ENCODE assay signal across 19 mouse cellular contexts in genomic region chr2:127513244-127513643, GRCm38 (mm10). TPM values are rescaled to one million over a fixed set of nuclear protein-coding genes. Genes with fewer than 3 reads are reported as not detected.
DNase-seq lines count a peak whose midpoint lies in the region; ATAC-seq and TF ChIP-seq lines count a peak whose summit lies in the region.
"Had no signal": no experiment of that assay in that cellular context is flagged by ENCODE, and none has a peak within 500 bp of the region (broad histone marks: within the 10 kb centered on the region; RNA-seq: fewer than 3 reads in every experiment).

No protein-coding gene starts in this region.

- TF ChIP-seq POLR2A in thymus, adult 2 months (IDR thresholded peaks at IDR 0.05; ENCODE audit: control insufficient read depth, extremely low read depth, insufficient read depth, low read length, poor library complexity) = no peak

- no peak for ATAC-seq in forebrain, embryonic 15.5 days (replicated peaks)
- no peak for ATAC-seq in midbrain, postnatal 0 days (ENCODE audit: low FRiP score)

- no peaks in the 10 kb centered on the region for H3K27me3 ChIP-seq in forebrain, embryonic 10.5 days (ENCODE audit: poor library complexity, severe bottlenecking)
- no peaks in the 10 kb centered on the region for H3K27me3 ChIP-seq in forebrain, embryonic 15.5 days
- H3K27me3 ChIP-seq in thymus, adult 2 months (ENCODE audit: control insufficient read depth, insufficient read depth, low read length) = no peaks in the 10 kb centered on the region
- H3K27me3 ChIP-seq in midbrain, postnatal 0 days (ENCODE audit: insufficient read depth, low read length) = no peaks in the 10 kb centered on the region
- H3K27me3 ChIP-seq: embryonic facial prominence, embryonic 13.5 days; limb, embryonic 13.5 days; neural tube, embryonic 12.5 days had no signal

- no peak overlapping the region for H3K4me3 ChIP-seq in forebrain, embryonic 10.5 days
- H3K4me3 ChIP-seq in forebrain, embryonic 15.5 days = no peak overlapping the region
- no peak overlapping the region for H3K4me3 ChIP-seq in thymus, adult 2 months (ENCODE audit: control insufficient read depth, insufficient read depth, low read length)
- no peak overlapping the region for H3K4me3 ChIP-seq in midbrain, postnatal 0 days (ENCODE audit: low read depth, low read length)
- H3K4me3 ChIP-seq: embryonic facial prominence, embryonic 13.5 days; heart, embryonic 13.5 days; limb, embryonic 13.5 days; neural tube, embryonic 12.5 days had no signal

- H3K27ac ChIP-seq in forebrain, embryonic 10.5 days = peak overlapping the region; percentile 12; the same call in 1 of the 2 replicates
- no peak overlapping the region for H3K27ac ChIP-seq in forebrain, embryonic 15.5 days (replicated peaks)
- peak overlapping the region; percentile 28 for H3K27ac ChIP-seq in thymus, adult 2 months (ENCODE audit: control insufficient read depth, insufficient read depth, low read length)
- 0 out of 2 replicates have a peak overlapping the region, but pooled peaks have one; percentile 3 for H3K27ac ChIP-seq in midbrain, postnatal 0 days (ENCODE audit: low read depth, low read length)
- H3K27ac ChIP-seq: embryonic facial prominence, embryonic 13.5 days; heart, embryonic 13.5 days; limb, embryonic 13.5 days; liver, embryonic 14.5 days; neural tube, embryonic 12.5 days had no signal

- no peak overlapping the region for H3K4me2 ChIP-seq in forebrain, embryonic 15.5 days (replicated peaks)
- H3K4me2 ChIP-seq in midbrain, postnatal 0 days (ENCODE audit: low read depth, low read length, poor library complexity, severe bottlenecking) = no peak overlapping the region
- H3K4me2 ChIP-seq: embryonic facial prominence, embryonic 13.5 days; heart, embryonic 13.5 days; limb, embryonic 13.5 days; neural tube, embryonic 12.5 days had no signal

- WGBS in forebrain, embryonic 10.5 days = 61% methylated on average over 3 of the region's 3 CpGs
- WGBS in forebrain, embryonic 15.5 days = 50% methylated on average over 3 of the region's 3 CpGs
- 39% methylated on average over 3 of the region's 3 CpGs for WGBS in thymus, adult 2 months
- WGBS in midbrain, postnatal 0 days = 49% methylated on average over 3 of the region's 3 CpGs

- peaks cover 18% of the 10 kb centered on the region for H3K4me1 ChIP-seq in forebrain, embryonic 10.5 days
- peaks cover 14% of the 10 kb centered on the region; the same call in 1 of the 2 replicates for H3K4me1 ChIP-seq in forebrain, embryonic 15.5 days
- H3K4me1 ChIP-seq in thymus, adult 2 months (replicated peaks; ENCODE audit: control insufficient read depth, insufficient read depth, low read length) = peaks cover 31% of the 10 kb centered on the region
- H3K4me1 ChIP-seq in midbrain, postnatal 0 days (ENCODE audit: insufficient read depth, low read length) = no peaks in the 10 kb centered on the region
- H3K4me1 ChIP-seq: heart, embryonic 13.5 days; limb, embryonic 13.5 days had no signal

- no peaks in the 10 kb centered on the region for H3K36me3 ChIP-seq in forebrain, embryonic 10.5 days (replicated peaks)
- H3K36me3 ChIP-seq in forebrain, embryonic 15.5 days = peaks cover 3% of the 10 kb centered on the region
- H3K36me3 ChIP-seq in thymus, adult 2 months (ENCODE audit: control insufficient read depth, insufficient read depth, low read length) = no peaks in the 10 kb centered on the region
- 0 out of 2 replicates have a peak, but pooled peaks cover 8% of the 10 kb centered on the region for H3K36me3 ChIP-seq in midbrain, postnatal 0 days (ENCODE audit: insufficient read depth, low read length)
- H3K36me3 ChIP-seq: embryonic facial prominence, embryonic 13.5 days; heart, embryonic 13.5 days; limb, embryonic 13.5 days; neural tube, embryonic 12.5 days had no signal

- no peak overlapping the region for H3K9ac ChIP-seq in forebrain, embryonic 15.5 days (replicated peaks)
- no peak overlapping the region for H3K9ac ChIP-seq in midbrain, postnatal 0 days (replicated peaks; ENCODE audit: low read length, poor library complexity, severe bottlenecking)
- H3K9ac ChIP-seq: embryonic facial prominence, embryonic 13.5 days; heart, embryonic 13.5 days; limb, embryonic 13.5 days; liver, embryonic 14.5 days; neural tube, embryonic 12.5 days had no signal

- H3K9me3 ChIP-seq in forebrain, embryonic 10.5 days = no peaks in the 10 kb centered on the region
- no peaks in the 10 kb centered on the region for H3K9me3 ChIP-seq in forebrain, embryonic 15.5 days
- no peaks in the 10 kb centered on the region for H3K9me3 ChIP-seq in midbrain, postnatal 0 days (ENCODE audit: low read length)
- H3K9me3 ChIP-seq: embryonic facial prominence, embryonic 13.5 days; heart, embryonic 13.5 days; limb, embryonic 13.5 days; neural tube, embryonic 12.5 days had no signal

- no peak for DNase-seq in forebrain, embryonic 10.5 days (ENCODE audit: extremely low spot score, low spot score)
- peak; percentile 22 for DNase-seq in thymus, adult 2 months
- no peak for DNase-seq in thymus, adult 18-20 months
- DNase-seq in midbrain, postnatal 0 days (ENCODE audit: low spot score) = no peak
- peak; percentile 47 for DNase-seq in thymus, postnatal 4 days
- DNase-seq in adrenal gland, adult 2 months = no peak
- DNase-seq: adrenal gland, adult 8-10 months; heart, adult 11 months; heart, postnatal 36 days; kidney, adult 2 months; kidney, postnatal 14 days had no signal

- no peak for TF ChIP-seq CTCF in thymus, adult 2 months (IDR thresholded peaks at IDR 0.05; ENCODE audit: borderline replicate concordance, control insufficient read depth, extremely low read depth, insufficient read depth, low read length, poor library complexity)
- TF ChIP-seq CTCF in midbrain, postnatal 0 days (IDR thresholded peaks at IDR 0.05) = no peak

RNA-seq across cellular contexts. Expression of gene Kcnip3, which starts 8.7 kb away (rescaled TPM):
- 2.1 TPM in 2 replicates for polyA plus RNA-seq in forebrain, embryonic 10.5 days (2016; fragmentation: Nextera tagmentation; extraction: Ambion mirVana)
- 8.3 and 8.6 TPM in 2 replicates for polyA plus RNA-seq in forebrain, embryonic 15.5 days (2015; fragmentation: Nextera tagmentation; extraction: Ambion mirVana)
- polyA plus RNA-seq in thymus, adult 2 months (2012; rRNA removed) = 4.4 and 4.7 TPM in 2 replicates
- 24.6 and 33.2 TPM in 2 replicates for total RNA-seq in midbrain, postnatal 0 days (2014; rRNA removed)
- polyA plus RNA-seq in midbrain, postnatal 0 days (2015; fragmentation: Nextera tagmentation; extraction: Ambion mirVana) = 14.2 and 17.1 TPM in 2 replicates
- 1 to 10 TPM; 4.2 to 6.4 TPM for total RNA-seq in adrenal gland, adult 2 months (2021)
- polyA plus RNA-seq in adrenal gland, adult 2 months (2012; rRNA removed) = 6.4 and 6.9 TPM in 2 replicates
- total RNA-seq: MEL had no signal

RNA-seq across cellular contexts. Expression of gene Prom2, which starts 28.0 kb away (rescaled TPM):
- 1.0 and 1.4 TPM in 2 replicates for polyA plus RNA-seq in forebrain, embryonic 10.5 days (2016; fragmentation: Nextera tagmentation; extraction: Ambion mirVana)
- not detected in 2 replicates for polyA plus RNA-seq in forebrain, embryonic 15.5 days (2015; fragmentation: Nextera tagmentation; extraction: Ambion mirVana)
- polyA plus RNA-seq in thymus, adult 2 months (2012; rRNA removed) = 4.8 and 5.5 TPM in 2 replicates
- 0.44 TPM in 1 of 2 replicates, not detected in the other for total RNA-seq in midbrain, postnatal 0 days (2014; rRNA removed)
- polyA plus RNA-seq in midbrain, postnatal 0 days (2015; fragmentation: Nextera tagmentation; extraction: Ambion mirVana) = 0.06 and 0.09 TPM in 2 replicates
- under 1 TPM; 0.37 to 0.83 TPM for total RNA-seq in adrenal gland, adult 2 months (2021)
- 0.42 and 0.63 TPM in 2 replicates for polyA plus RNA-seq in adrenal gland, adult 2 months (2012; rRNA removed)
- total RNA-seq: gastrocnemius, adult 8-10 months; MEL had no signal
- polyA plus RNA-seq: liver, embryonic 14.5 days had no signal

Comparison
In these comparisons a context has a peak if more than half of its experiments do, and no peak if none do; other contexts are left out.
1. DNase-seq: peak in thymus, adult 2 months (single experiment) and thymus, postnatal 4 days (single experiment); none in forebrain, embryonic 10.5 days (single experiment), thymus, adult 18-20 months (0 of 2), midbrain, postnatal 0 days (single experiment) and adrenal gland, adult 2 months (single experiment).